Mouse (Mus musculus): ENCODE data around the gene Tas2r138.

GRCm38 (mm10) chr6:40585645-40586044 lies 27.5 kb downstream of the Tas2r138 start, which contains the start of gene Clec5a:
- TF ChIP-seq CHD1 (IDR thresholded peaks at IDR 0.05; ENCODE audit: low read depth, low read length) (no peak), POLR2A (IDR thresholded peaks at IDR 0.05; ENCODE audit: control insufficient read depth in 1 of 2, insufficient read depth in 1 of 2, low read depth in 1 of 2, low read length in 2 of 2, poor library complexity in 1 of 2) (no peak), MXI1 (IDR thresholded peaks at IDR 0.05; ENCODE audit: low read depth, low read length) (no peak), MYC (IDR thresholded peaks at IDR 0.05; ENCODE audit: low read depth, low read length) (no peak), GATA1 (IDR thresholded peaks at IDR 0.05; ENCODE audit: low read depth, low read length) (no peak), UBTF (IDR thresholded peaks at IDR 0.05; ENCODE audit: borderline replicate concordance, insufficient read depth, low read depth, low read length) (no peak), CTCF (IDR thresholded peaks at IDR 0.05 in 2 of 3, conservative IDR thresholded peaks at IDR 0.05 in 1 of 3; ENCODE audit: control insufficient read depth in 1 of 3, insufficient read depth in 1 of 3, low read depth in 2 of 3, low read length in 3 of 3, poor library complexity in 1 of 3, severe bottlenecking in 1 of 3) (no peak), TCF12 (IDR thresholded peaks at IDR 0.05; ENCODE audit: low read depth, low read length) (no peak), KAT2A (conservative IDR thresholded peaks at IDR 0.05; ENCODE audit: low read depth, low read length) (no peak), ZKSCAN1 (IDR thresholded peaks at IDR 0.05; ENCODE audit: low read depth, low read length) (no peak)

Measured in MEL (cell line).